Comparison of ENCODE assay signal across 11 mouse cellular contexts in the genomic region with DNA sequence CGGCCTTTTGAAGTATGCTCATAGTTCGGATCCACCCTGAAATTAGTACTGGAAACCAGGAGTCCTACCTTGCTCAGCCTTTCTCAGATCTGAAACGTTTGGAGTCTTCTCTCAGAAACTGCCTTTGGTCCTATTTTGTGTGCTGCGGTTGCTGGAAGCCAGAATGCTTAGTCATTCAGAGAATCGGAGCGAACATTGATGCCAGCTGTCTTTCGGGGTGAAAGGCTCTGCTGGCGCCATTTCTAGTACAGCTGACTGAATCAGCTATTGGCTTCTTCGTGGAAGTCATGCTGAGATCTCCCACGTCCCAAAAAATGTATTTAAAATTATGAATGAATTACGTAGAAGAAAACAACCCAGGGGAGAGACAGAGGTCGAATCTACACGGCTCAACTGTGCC.
DNase-seq lines count a peak whose midpoint lies in the region; ATAC-seq and TF ChIP-seq lines count a peak whose summit lies in the region.
"Had no signal": no experiment of that assay in that cellular context is flagged by ENCODE, and none has a peak within 500 bp of the region (broad histone marks: within the 10 kb centered on the region; RNA-seq: fewer than 3 reads in every experiment).

No protein-coding gene starts in this region.

- H3K27me3 ChIP-seq in hindbrain, postnatal 0 days (ENCODE audit: insufficient read depth, low read length), result no peaks in the 10 kb centered on the region
- H3K27me3 ChIP-seq in hindbrain, embryonic 11.5 days (ENCODE audit: control insufficient read depth, insufficient read depth, low read length), result no peaks in the 10 kb centered on the region

- ATAC-seq in hindbrain, postnatal 0 days, result no peak
- no peak for ATAC-seq in hindbrain, embryonic 11.5 days (ENCODE audit: low FRiP score)
- ATAC-seq: forebrain, embryonic 16.5 days had no signal

- no peak overlapping the region for H3K4me2 ChIP-seq in hindbrain, postnatal 0 days (ENCODE audit: low read depth, low read length)
- no peak overlapping the region for H3K4me2 ChIP-seq in hindbrain, embryonic 11.5 days (replicated peaks; ENCODE audit: low read depth, low read length)
- H3K4me2 ChIP-seq: heart, embryonic 11.5 days; liver, embryonic 11.5 days had no signal

- peaks cover 7% of the 10 kb centered on the region; the same call in 1 of the 2 replicates for H3K4me1 ChIP-seq in hindbrain, postnatal 0 days (ENCODE audit: insufficient read depth, low read length)
- H3K4me1 ChIP-seq in hindbrain, embryonic 11.5 days (replicated peaks; ENCODE audit: control insufficient read depth, insufficient read depth, low read length), result no peaks in the 10 kb centered on the region; the same call in 1 of the 2 replicates
- peaks cover 6% of the 10 kb centered on the region for H3K4me1 ChIP-seq in brown adipose tissue, adult 24 weeks (ENCODE audit: control insufficient read depth, insufficient read depth, insufficient read length, low read length)

- no peaks in the 10 kb centered on the region for H3K36me3 ChIP-seq in hindbrain, postnatal 0 days (ENCODE audit: insufficient read depth, low read length)
- H3K36me3 ChIP-seq in hindbrain, embryonic 11.5 days (ENCODE audit: control insufficient read depth, insufficient read depth, low read length), result no peaks in the 10 kb centered on the region

- H3K9ac ChIP-seq in hindbrain, postnatal 0 days (replicated peaks; ENCODE audit: low read length), result no peak overlapping the region
- no peak overlapping the region for H3K9ac ChIP-seq in hindbrain, embryonic 11.5 days (ENCODE audit: low read depth, low read length)

- no peak overlapping the region for H3K4me3 ChIP-seq in hindbrain, postnatal 0 days (ENCODE audit: low read length)
- no peak overlapping the region for H3K4me3 ChIP-seq in hindbrain, embryonic 11.5 days (ENCODE audit: low read depth, low read length)
- H3K4me3 ChIP-seq in brown adipose tissue, adult 24 weeks (ENCODE audit: insufficient read depth, low read depth, low read length), result no peak overlapping the region

- WGBS in hindbrain, postnatal 0 days, result 26% methylated on average over 13 of the region's 13 CpGs
- 82% methylated on average over 13 of the region's 13 CpGs for WGBS in hindbrain, embryonic 11.5 days

- H3K27ac ChIP-seq in hindbrain, postnatal 0 days, result peak overlapping the region; percentile 20; the same call in 1 of the 2 replicates
- no peak overlapping the region for H3K27ac ChIP-seq in hindbrain, embryonic 11.5 days (ENCODE audit: low read depth, low read length)
- H3K27ac ChIP-seq in brown adipose tissue, adult 24 weeks (replicated peaks; ENCODE audit: low read depth, low read length), result peak overlapping the region; percentile 70

- peak; percentile 70 for DNase-seq in hindbrain, postnatal 0 days (ENCODE audit: low spot score)
- no peak for DNase-seq in hindbrain, embryonic 11.5 days (ENCODE audit: low spot score)
- DNase-seq in 3134 (ENCODE audit: extremely low read depth, insufficient read length, low spot score) (peak; percentile 51), 3T3-L1 (ENCODE audit: low read depth, low spot score) (peak; percentile 74)
- DNase-seq in testis, postnatal 10 days (ENCODE audit: low spot score), result no peak
- no peak for DNase-seq in testis, postnatal 14 days (ENCODE audit: low spot score)
- DNase-seq: kidney, postnatal 14 days had no signal

- no peaks in the 10 kb centered on the region for H3K9me3 ChIP-seq in hindbrain, postnatal 0 days (ENCODE audit: low read length)
- no peaks in the 10 kb centered on the region for H3K9me3 ChIP-seq in hindbrain, embryonic 11.5 days (ENCODE audit: control insufficient read depth, low read length)

- no peak for TF ChIP-seq CTCF in hindbrain, postnatal 0 days (IDR thresholded peaks at IDR 0.05; ENCODE audit: low read depth)

Comparison
In these comparisons a context has a peak if more than half of its experiments do, and no peak if none do; other contexts are left out.
1. DNase-seq: peak in hindbrain, postnatal 0 days (single experiment), 3134 (single experiment) and 3T3-L1 (single experiment); none in hindbrain, embryonic 11.5 days (single experiment), testis, postnatal 10 days (single experiment) and testis, postnatal 14 days (single experiment).